Mouse (Mus musculus): ENCODE measurements around the gene Catsper3.

DNA sequence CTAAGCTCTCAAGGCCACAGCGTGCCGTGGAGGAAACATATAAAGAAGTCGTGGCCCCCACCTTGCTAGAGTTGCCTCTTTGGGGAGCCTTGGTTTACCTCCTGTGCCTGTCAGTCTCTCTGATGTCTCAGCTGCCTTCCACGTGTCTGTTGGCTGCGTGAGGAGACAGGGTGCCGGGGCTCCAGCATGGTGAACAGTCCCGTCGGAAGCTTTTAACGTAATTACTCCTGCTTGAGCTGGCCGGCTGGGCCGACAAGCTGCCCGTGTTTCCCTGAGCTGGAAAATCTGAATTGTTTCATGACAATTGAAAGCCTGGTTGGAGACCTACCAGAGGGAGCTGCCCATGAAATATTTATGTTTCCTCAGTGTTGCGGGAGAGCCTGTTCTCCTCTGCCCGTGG lies 55.9 kb downstream of the Catsper3 start:
- TF ChIP-seq POLR2A (IDR thresholded peaks at IDR 0.05; ENCODE audit: borderline replicate concordance, extremely low read depth, low read depth, low read length) = no peak
- TF ChIP-seq CTCF (IDR thresholded peaks at IDR 0.05; ENCODE audit: insufficient read depth, low read length) = no peak

All from lung, adult 2 months (tissue).